Mouse (Mus musculus) neutrophil, adult 59 days (primary cell): Measurements from ENCODE around the gene Dvl2. TPM values are rescaled to one million over a fixed set of nuclear protein-coding genes. Genes with fewer than 3 reads are reported as not detected.

Experiments
- total RNA-seq, 2 experiments: library from RNA; stranded (reverse); gene quantifications; 1 replicate in 1 of 2; 2 replicates in 1 of 2; pipeline ENCODE4 v1.2.4; 2023

Dvl2 gene
- total RNA-seq = 10 to 100 TPM; 17.5 to 21.4 TPM

DNA sequence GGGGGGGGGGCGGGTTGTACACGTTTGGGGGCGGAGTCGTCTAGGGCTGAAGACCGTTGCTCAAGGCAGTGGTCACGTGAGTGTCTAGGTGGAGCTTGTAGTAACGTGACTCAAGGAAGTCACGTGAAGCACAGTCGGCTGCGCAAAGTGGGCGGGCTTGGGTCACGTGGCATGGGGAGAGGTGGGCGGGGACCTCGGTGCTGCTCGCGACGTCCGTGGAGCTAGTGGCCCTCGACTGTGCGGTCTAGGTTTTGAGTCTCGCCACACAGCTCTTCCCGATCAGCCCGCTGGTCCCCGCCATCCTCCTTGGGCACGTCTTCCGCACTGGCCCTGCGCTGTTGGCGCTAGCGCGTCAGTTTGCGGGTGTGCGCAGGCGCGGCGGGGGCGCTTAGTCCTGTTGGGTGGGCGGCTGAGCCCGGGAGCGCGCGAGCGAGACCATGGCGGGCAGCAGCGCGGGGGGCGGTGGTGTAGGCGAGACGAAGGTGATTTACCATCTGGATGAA, at the start of gene Dvl2:
Gene Dvl2 (plus strand): TSS at position 200 of the 503 bp plus-strand sequence.

DNA sequence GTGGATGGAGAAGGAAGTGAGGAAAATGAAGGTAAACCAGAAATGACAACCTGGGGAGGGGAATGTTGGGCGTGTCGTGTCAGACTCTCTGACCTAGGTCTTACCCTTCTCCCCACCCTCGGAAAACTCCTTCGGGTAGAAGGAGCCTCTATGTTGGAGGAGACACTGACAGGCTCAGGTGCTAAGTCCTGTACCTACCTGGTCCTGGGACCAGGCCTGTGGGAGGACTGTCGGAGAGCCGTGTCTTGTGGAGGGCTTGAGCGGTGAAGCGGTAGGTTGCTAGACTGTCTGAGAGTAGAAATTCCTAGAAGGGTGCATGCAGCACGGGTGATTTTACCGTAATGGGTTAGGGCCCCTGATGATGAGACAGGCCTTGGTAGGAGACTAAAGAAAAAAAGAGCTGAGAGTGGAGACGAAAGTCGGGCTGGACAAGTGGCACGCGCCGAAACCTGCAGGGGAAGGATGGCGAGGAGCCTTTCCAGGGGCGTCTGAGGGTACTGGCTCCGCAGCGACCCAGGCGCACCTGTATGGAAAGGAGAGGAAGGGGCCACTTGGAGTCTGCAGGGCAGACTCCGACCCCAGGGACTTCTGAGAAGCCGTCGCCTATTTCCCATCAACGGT, 35.6 kb upstream of the Dvl2 start, which contains the start of gene Cldn7:
Gene Cldn7 (plus strand): TSS at position 130 of the 621 bp plus-strand sequence.

DNA sequence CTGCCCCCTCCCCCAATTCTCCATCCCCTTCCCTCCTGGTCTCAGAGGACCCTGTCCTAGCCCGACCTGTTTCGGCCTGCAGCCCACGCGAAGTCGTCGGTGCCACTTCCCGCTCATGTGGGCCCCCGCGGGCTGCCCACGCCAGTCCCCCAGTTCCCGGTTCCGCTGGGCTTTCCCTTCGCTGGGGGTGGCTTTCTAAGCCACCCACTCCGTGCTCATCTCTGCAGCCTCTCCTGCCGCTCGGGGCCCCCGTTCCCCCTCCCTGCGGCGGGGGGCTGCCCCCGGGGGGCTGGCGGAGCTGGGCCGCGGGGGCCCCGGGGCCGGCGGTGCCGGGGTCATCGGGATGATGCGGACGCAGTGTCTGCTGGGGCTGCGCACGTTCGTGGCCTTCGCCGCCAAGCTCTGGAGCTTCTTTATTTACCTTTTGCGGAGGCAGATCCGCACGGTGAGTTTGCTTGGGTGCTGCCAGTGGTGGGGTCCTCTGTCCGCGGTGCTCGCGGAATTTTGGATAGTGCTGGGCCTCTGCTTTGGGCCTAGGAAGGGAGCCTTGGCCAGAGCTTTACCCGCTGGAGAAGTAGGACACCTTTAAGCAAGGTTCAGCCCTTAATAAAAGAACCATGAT, 19.1 kb upstream of the Dvl2 start, which contains the start of gene Ctdnep1:
Gene Ctdnep1 (plus strand): TSS at position 16 of the 622 bp plus-strand sequence.

DNA sequence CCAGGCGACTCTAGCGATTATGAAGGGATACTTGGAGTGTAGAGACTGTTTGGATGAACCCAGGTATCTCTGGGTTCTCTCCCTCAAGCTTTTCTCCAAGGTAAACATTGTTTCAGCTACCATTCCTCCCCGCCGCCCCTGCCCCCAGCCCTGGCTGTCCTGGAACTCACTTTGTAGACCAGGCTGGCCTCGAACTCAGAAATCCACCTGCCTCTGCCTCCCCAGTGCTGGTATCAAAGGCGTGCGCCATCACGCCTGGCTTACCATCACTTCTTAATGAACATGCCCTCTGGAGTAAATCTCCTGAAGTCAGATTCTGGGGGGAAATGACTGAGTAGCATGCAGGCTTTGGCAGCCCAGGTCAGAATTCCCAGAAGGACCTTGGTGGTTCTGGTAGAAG, 18.2 kb upstream of the Dvl2 start, which contains the start of gene Elp5:
Gene Elp5 (minus strand): TSS at position 293 of the 400 bp plus-strand sequence.

DNA sequence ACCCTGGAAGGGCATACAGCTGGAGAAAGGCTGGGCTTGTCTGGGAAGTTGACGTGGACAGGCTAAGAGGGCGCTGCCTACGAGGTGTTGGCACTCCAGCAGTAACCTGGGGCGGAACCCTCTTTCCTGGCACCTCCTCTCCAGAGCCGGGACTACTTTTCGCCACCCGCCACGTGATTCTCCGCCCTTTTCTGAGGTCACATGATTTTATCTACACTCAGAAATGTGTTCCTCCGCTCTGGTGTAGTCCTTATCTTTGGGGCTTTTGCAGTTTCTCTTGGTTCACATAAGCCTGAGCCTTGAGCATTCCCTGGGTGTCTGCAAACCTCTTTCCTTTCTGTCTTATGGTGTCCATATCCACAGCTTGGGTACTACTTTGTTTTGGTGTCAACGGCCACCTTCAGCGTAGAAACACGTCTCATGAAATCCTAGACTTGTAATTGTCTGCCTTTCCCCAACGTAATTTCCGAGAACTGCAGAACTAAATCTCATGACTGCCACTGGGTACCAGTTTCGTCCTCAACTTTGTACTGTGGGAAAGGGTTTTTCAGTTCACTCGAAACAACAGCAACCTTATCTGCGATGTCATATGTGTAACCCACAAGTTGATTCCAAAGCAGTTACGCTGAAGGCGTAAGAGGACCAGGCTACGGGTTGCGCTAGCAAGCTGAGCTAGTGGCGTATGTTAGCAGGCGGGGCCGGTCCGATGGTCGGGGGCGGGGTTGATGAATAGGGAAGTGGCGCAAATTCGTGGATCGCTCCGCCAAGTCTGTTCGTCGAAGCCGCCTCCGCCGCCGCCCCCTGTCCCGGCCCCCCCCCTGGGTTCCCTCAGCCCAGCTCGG, 9.3 kb upstream of the Dvl2 start, which contains the start of gene Gabarap:
Gene Gabarap (plus strand): TSS at position 294 of the 842 bp plus-strand sequence.

DNA sequence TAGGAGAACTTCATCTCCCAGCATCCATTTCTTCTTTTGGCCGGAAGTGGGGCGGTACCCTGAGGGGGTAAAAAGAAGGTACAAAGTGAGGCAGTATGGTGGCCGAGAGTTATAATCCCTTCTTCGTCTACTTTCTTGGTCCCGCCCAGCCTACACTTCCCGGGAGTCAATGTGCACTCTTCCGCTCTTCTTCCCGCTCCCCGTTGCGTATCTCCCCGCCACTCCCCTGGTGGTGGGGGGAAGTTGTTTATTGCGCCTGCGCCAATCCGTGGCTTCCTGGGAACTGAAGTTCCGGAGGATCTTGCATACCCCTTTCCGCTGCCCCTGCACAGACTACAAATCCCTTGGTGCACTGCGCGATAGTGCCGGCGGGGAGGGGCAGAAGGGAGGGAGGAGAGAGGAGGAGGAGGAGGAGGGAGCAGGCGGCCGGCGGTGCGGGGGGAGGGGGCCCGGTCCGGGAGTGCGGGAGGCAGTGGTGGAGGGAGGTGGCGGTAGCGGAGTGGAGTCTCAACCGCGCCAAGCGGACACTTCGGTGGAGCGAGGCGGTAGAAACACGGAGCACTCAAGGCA, 4.9 kb upstream of the Dvl2 start, which contains the start of gene Phf23:
Gene Phf23 (plus strand): TSS at position 387 of the 570 bp plus-strand sequence.

DNA sequence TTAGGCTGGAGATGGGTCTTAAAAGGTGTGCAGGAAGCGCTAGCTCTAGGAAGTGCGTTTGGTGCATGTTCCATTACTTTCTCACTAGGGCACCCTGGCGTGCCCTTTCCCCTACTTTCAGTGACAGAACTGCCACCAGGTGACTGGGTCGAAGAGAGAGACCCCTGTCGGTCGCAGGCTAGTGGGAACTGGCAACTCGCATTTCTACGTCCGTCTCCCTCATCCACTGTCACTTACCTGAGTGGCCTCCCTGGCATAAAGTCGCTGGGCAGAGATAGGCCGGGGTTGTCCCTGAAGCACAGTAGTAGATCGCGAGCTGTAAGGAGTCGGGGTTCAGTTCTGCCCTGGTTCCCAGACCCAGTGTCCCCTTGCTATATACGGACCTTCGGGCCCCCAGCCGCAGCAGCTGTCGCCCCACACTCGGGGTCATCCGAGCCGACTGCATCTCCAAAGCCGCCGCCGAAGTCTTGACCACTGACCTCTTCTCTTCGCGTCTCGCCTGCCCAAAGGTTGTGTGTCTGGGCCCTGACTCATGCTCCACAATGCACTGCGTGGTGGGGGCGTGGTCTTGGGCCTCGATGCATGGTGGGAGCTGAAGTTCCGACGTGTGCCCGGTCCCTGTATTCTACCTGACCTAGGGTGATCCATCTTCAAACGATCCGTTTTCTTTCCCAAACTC, 14.6 kb downstream of the Dvl2 start, which contains the start of gene Acadvl:
Gene Acadvl (minus strand): TSS at position 532 of the 679 bp plus-strand sequence.

DNA sequence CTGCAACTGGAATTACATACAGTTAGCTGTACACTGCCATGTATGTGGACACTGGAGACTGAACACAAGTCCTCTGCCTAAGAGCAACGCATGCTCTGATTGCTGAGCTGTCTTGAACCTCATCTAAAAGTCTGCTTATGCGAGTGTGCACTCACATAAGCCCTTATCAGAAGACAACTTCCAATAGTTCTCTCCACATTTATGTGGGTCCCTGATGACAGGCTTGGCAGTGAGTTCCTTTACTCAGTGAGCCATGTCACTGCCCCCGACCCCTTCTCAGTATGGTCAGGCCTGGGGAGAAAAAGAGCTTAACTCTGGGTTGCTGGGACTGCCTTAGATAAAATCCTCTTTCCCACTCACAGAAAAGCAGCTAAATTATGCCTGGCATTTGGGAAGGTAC, 16.3 kb downstream of the Dvl2 start, which contains the start of gene Dlg4:
Gene Dlg4 (plus strand): TSS at position 274 of the 400 bp plus-strand sequence.

DNA sequence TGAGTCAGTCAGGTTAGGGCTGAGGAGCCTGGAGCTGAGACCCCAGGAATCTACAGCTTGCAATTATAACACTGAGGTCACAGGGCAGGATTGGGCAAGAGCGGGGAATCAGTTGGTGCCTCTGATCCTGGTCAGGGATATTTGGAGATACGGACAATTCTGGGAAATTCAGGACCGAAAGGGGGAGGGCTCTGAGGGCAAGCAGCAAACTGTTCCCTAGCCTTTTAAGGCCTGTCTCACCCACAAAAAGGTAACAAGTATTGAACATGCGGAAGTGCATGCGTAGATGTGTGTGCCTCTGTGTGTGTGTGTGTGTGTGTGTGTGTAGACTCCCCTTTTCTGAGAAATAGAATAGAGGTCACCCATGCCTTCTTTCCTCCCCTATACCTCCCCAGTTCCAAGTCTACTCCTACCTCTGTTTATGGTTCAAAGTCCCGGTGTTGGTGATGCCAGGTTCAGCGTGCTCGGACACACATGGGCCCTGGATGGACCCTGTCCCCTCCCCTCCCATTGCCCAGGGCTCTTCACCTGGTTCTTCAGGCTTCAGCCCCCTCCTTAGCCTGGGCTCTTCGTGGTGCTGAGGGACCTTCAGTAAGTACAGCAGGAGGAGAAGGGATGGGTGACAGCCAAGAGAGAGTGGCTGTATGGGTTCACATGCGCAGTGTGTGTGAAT, 53.6 kb downstream of the Dvl2 start, which contains the start of gene Asgr1:
Gene Asgr1 (plus strand): TSS at position 188 of the 673 bp plus-strand sequence.

Other genes with a start within 250 kb of the Dvl2 start
- gene Polr2a, start 242.0 kb upstream of the Dvl2 start, total RNA-seq = 10 to 100 TPM; 81.5 to 86.5 TPM
- gene Slc35g3, start 238.6 kb upstream of the Dvl2 start, total RNA-seq = not detected
- 1 to 10 TPM; 2.8 to 2.9 TPM for gene Zbtb4, start 234.7 kb upstream of the Dvl2 start, total RNA-seq
- gene Chrnb1, start 204.7 kb upstream of the Dvl2 start, total RNA-seq = 1 to 10 TPM in 1 of 2 experiments, under 1 TPM in 1; 0.86 to 1.8 TPM
- under 1 TPM in 1 of 2 experiments, not detected in 1; 0.11 TPM for gene Fgf11, start 198.7 kb upstream of the Dvl2 start, total RNA-seq
- gene Tmem102, start 195.0 kb upstream of the Dvl2 start, total RNA-seq = not detected
- gene Gm39566, start 185.3 kb upstream of the Dvl2 start, total RNA-seq = not detected
- not detected for gene Spem2, start 182.1 kb upstream of the Dvl2 start, total RNA-seq
- gene Spem1, start 178.4 kb upstream of the Dvl2 start, total RNA-seq = not detected
- 1 to 10 TPM; 1.5 to 1.8 TPM for gene Nlgn2, start 162.8 kb upstream of the Dvl2 start, total RNA-seq
- 100 to 1,000 TPM in 1 of 2 experiments, 10 to 100 TPM in 1; 99.9 to 101 TPM for gene Tmem256, start 162.1 kb upstream of the Dvl2 start, total RNA-seq
- gene Plscr3, start 154.2 kb upstream of the Dvl2 start, total RNA-seq = 10 to 100 TPM; 34.4 to 38.0 TPM
- not detected for gene Tnk1, start 141.9 kb upstream of the Dvl2 start, total RNA-seq
- not detected for gene Tmem95, start 122.6 kb upstream of the Dvl2 start, total RNA-seq
- 1 to 10 TPM; 8.4 to 8.8 TPM for gene Kctd11, start 119.2 kb upstream of the Dvl2 start, total RNA-seq
- gene Acap1, start 105.1 kb upstream of the Dvl2 start, total RNA-seq = 100 to 1,000 TPM; 261 to 285 TPM
- 1 to 10 TPM in 1 of 2 experiments, under 1 TPM in 1; 0.95 to 1.9 TPM for gene 2810408A11Rik, start 99.6 kb upstream of the Dvl2 start, total RNA-seq
- 10 to 100 TPM; 17.9 to 18.5 TPM for gene Neurl4, start 99.5 kb upstream of the Dvl2 start, total RNA-seq
- gene Gps2, start 86.7 kb upstream of the Dvl2 start, total RNA-seq = 10 to 100 TPM; 75.4 to 79.7 TPM
- gene Eif5a, start 78.6 kb upstream of the Dvl2 start, total RNA-seq = 100 to 1,000 TPM; 498 to 503 TPM
- not detected for gene Ybx2, start 64.8 kb upstream of the Dvl2 start, total RNA-seq
- under 1 TPM; 0.55 to 0.60 TPM for gene Slc2a4, start 52.4 kb upstream of the Dvl2 start, total RNA-seq
- not detected for gene Cldn7, start 35.8 kb upstream of the Dvl2 start, total RNA-seq
- 10 to 100 TPM; 65.2 to 68.4 TPM for gene Ctdnep1, start 19.4 kb upstream of the Dvl2 start, total RNA-seq
- 10 to 100 TPM; 25.3 to 27.8 TPM for gene Elp5, start 18.1 kb upstream of the Dvl2 start, total RNA-seq
- 100 to 1,000 TPM; 537 TPM for gene Gabarap, start 9.5 kb upstream of the Dvl2 start, total RNA-seq
- 10 to 100 TPM; 43.3 to 47.1 TPM for gene Phf23, start 4.8 kb upstream of the Dvl2 start, total RNA-seq
- gene Acadvl, start 14.8 kb downstream of the Dvl2 start, total RNA-seq = 10 to 100 TPM; 34.6 to 40.2 TPM
- 1 to 10 TPM; 5.7 to 6.7 TPM for gene Dlg4, start 16.3 kb downstream of the Dvl2 start, total RNA-seq
- not detected for gene Asgr1, start 53.5 kb downstream of the Dvl2 start, total RNA-seq
- gene Asgr2, start 92.0 kb downstream of the Dvl2 start, total RNA-seq = under 1 TPM in 1 of 2 experiments, not detected in 1; 0.42 TPM
- gene Mgl2, start 129.7 kb downstream of the Dvl2 start, total RNA-seq = 10 to 100 TPM; 11.4 to 12.2 TPM
- 10 to 100 TPM; 13.5 to 18.3 TPM for gene Clec10a, start 155.6 kb downstream of the Dvl2 start, total RNA-seq
- gene Slc16a11, start 212.2 kb downstream of the Dvl2 start, total RNA-seq = not detected
- gene Slc16a13, start 220.5 kb downstream of the Dvl2 start, total RNA-seq = 1 to 10 TPM; 1.3 to 1.7 TPM
- gene Bcl6b, start 229.2 kb downstream of the Dvl2 start, total RNA-seq = under 1 TPM in 1 of 2 experiments, not detected in 1; 0.13 TPM
- gene 0610010K14Rik, start 237.3 kb downstream of the Dvl2 start, total RNA-seq = 10 to 100 TPM; 39.0 to 42.3 TPM
- gene Gm21988, start 239.2 kb downstream of the Dvl2 start, total RNA-seq = 1 to 10 TPM; 3.8 to 6.1 TPM
- 100 to 1,000 TPM; 105 to 118 TPM for gene Rnasek, start 239.2 kb downstream of the Dvl2 start, total RNA-seq